Mouse (Mus musculus) G1E (cell line): ENCODE measurements around the gene Rac3.

ENCODE experiments used
- CTCF ChIP-seq: IDR thresholded peaks from 2 replicates; pipeline ENCODE4 v1.5.1; 2012; ENCODE audit warnings: low read depth, low read length, inconsistent platforms, mixed read lengths
- GATA1 ChIP-seq: IDR thresholded peaks from 2 replicates; pipeline ENCODE4 v1.6.1; 2012; ENCODE audit warnings: borderline replicate concordance, low read length, inconsistent platforms, mixed read lengths
- GATA2 ChIP-seq: IDR thresholded peaks from 2 replicates; pipeline ENCODE4 v1.6.1; 2012; ENCODE audit warnings: low read depth, low read length, inconsistent platforms, borderline replicate concordance
- POLR2AphosphoS5 ChIP-seq: IDR thresholded peaks from 2 replicates; pipeline ENCODE4 v1.6.1; 2012; ENCODE audit warnings: low read depth, low read length, inconsistent platforms; ENCODE audit not compliant: insufficient replicate concordance
- TAL1 ChIP-seq: conservative IDR thresholded peaks from 2 replicates; pipeline ENCODE4 v1.6.1; 2012; ENCODE audit warnings: low read depth, low read length, inconsistent platforms, mixed read lengths

DNA sequence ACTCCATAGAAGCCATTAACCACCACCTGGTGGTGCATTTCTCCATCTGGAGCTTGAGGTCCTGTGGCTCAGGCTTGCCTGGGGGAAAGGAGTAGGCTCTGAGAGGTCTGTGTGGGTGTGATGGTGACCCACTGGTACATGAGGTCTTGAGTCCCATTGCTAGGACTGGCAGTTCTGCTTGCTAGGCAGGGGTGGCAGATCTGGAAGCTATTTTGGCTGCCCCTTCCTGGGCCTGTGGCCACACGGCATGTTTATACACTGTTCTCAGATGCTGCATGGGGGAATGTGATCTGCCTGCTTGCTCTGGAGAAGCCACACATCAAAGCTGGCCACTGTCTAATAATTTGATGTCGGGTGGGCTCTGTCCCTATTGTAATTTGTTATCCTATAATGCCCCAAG lies 37.2 kb upstream of the Rac3 start:
- no peak for TF ChIP-seq CTCF
- no peak for TF ChIP-seq TAL1
- no peak for TF ChIP-seq GATA1
- no peak for TF ChIP-seq POLR2AphosphoS5
- no peak for TF ChIP-seq GATA2
